Mouse (Mus musculus) hindbrain, embryonic 14.5 days (tissue): ENCODE measurements at regions not wholly inside any gene's neighbourhood (a gene's known extent, or its start where the extent isn't known, plus 50 kb on each side); places are given as distances from the start of the nearest gene placed in this dataset.

Source experiments
- ATAC-seq: fragments of 200-750 bp; cut with Nextera tagmentation; 2 replicates; pipeline ENCODE4 v1.8.0; 2017; ENCODE audit warnings: moderate number of reproducible peaks, mild to moderate bottlenecking, moderate TSS enrichment, moderate library complexity; ENCODE audit not compliant: low FRiP score
- DNase-seq: peaks from one replicate; pipeline ENCODE4 v3.0.0-alpha.2; 2015; ENCODE audit warnings: low spot score
- H3K27ac ChIP-seq: fragments of 300-500 bp; sonication (generic); 2 replicates; pipeline ENCODE4 v1.5.1; 2014; ENCODE audit warnings: mild to moderate bottlenecking, moderate library complexity
- H3K27me3 ChIP-seq: fragments of 300-500 bp; sonication (generic); 2 replicates; pipeline ENCODE4 v1.6.1; 2014; ENCODE audit warnings: mild to moderate bottlenecking, low read length, mixed read lengths; ENCODE audit not compliant: control insufficient read depth, insufficient read depth
- H3K36me3 ChIP-seq: fragments of 300-500 bp; sonication (generic); replicated peaks from 2 replicates; pipeline ENCODE4 v1.6.1; 2014; ENCODE audit not compliant: control insufficient read depth, insufficient read depth
- H3K4me1 ChIP-seq: fragments of 300-500 bp; sonication (generic); replicated peaks from 2 replicates; pipeline ENCODE4 v1.6.1; 2014; ENCODE audit warnings: antibody characterized with exemption, low read length, mixed read lengths; ENCODE audit not compliant: control insufficient read depth, insufficient read depth
- H3K4me2 ChIP-seq: fragments of 300-500 bp; sonication (generic); replicated peaks from 2 replicates; pipeline ENCODE4 v1.6.1; 2014; ENCODE audit warnings: mild to moderate bottlenecking, moderate library complexity
- H3K4me3 ChIP-seq: fragments of 300-500 bp; sonication (generic); replicated peaks from 2 replicates; pipeline ENCODE4 v1.5.1; 2014; ENCODE audit warnings: mild to moderate bottlenecking, low read length
- H3K9ac ChIP-seq: fragments of 300-500 bp; sonication (generic); 2 replicates; pipeline ENCODE4 v1.6.1; 2014
- H3K9me3 ChIP-seq: fragments of 300-500 bp; sonication (generic); 2 replicates; pipeline ENCODE4 v1.6.1; 2016; ENCODE audit warnings: low read length; ENCODE audit not compliant: control insufficient read depth
- WGBS: fragments of 180-500 bp; shearing (Covaris S2); extraction: QIAGEN DNeasy Blood & Tissue Kit; methylation state at CpG from one replicate; pipeline ENCODE4 v1.1.7; 2014; 5-methylcytosine and 5-hydroxymethylcytosine counted together

- Histone ChIP-seq H3K27ac (no peak overlapping the region), H3K4me2 (no peak overlapping the region), H3K9ac (no peak overlapping the region), H3K36me3 (no peaks in the 10 kb centered on the region), H3K27me3 (no peaks in the 10 kb centered on the region), H3K4me3 (no peak overlapping the region), H3K4me1 (no peaks in the 10 kb centered on the region), H3K9me3 (no peaks in the 10 kb centered on the region)
- no peak for ATAC-seq
- DNase-seq = no peak
- 83% methylated on average over 1 of the region's 1 CpGs for WGBS
Measured at GRCm38 (mm10) chr5:73761236-73761635, 110.1 kb downstream of the Spata18 start.

- no peaks in the 10 kb centered on the region for H3K9me3 ChIP-seq
- H3K36me3 ChIP-seq = no peaks in the 10 kb centered on the region
- no peaks in the 10 kb centered on the region for H3K4me1 ChIP-seq
- H3K4me2 ChIP-seq = no peak overlapping the region
- H3K27me3 ChIP-seq = no peaks in the 10 kb centered on the region
- no peak overlapping the region for H3K4me3 ChIP-seq
- WGBS = 25% methylated on average over 8 of the region's 8 CpGs
- no peak overlapping the region for H3K9ac ChIP-seq
- ATAC-seq (peak; percentile 77), DNase-seq (peak; percentile 74)
- no peak overlapping the region for H3K27ac ChIP-seq
Measured at GRCm38 (mm10) chr5:73761709-73762108, 110.5 kb downstream of the Spata18 start.

GRCm38 (mm10) chr5:73764226-73764625 is 113.0 kb downstream of the Spata18 start:
- DNase-seq (no peak), ATAC-seq (no peak)
- 65% methylated on average over 1 of the region's 1 CpGs for WGBS
- H3K4me1 ChIP-seq = no peaks in the 10 kb centered on the region
- H3K27ac ChIP-seq = no peak overlapping the region
- H3K9me3 ChIP-seq = no peaks in the 10 kb centered on the region
- H3K4me3 ChIP-seq = no peak overlapping the region
- H3K4me2 ChIP-seq = no peak overlapping the region
- no peaks in the 10 kb centered on the region for H3K27me3 ChIP-seq
- H3K9ac ChIP-seq = no peak overlapping the region
- no peaks in the 10 kb centered on the region for H3K36me3 ChIP-seq

- Histone ChIP-seq H3K4me1 (no peaks in the 10 kb centered on the region), H3K4me3 (no peak overlapping the region), H3K27me3 (no peaks in the 10 kb centered on the region), H3K4me2 (no peak overlapping the region), H3K9ac (no peak overlapping the region), H3K27ac (no peak overlapping the region), H3K36me3 (no peaks in the 10 kb centered on the region), H3K9me3 (no peaks in the 10 kb centered on the region)
- DNase-seq (no peak), ATAC-seq (no peak)
- 89% methylated on average over 7 of the region's 7 CpGs for WGBS
Measured at GRCm38 (mm10) chr5:73765466-73765865, 114.3 kb downstream of the Spata18 start.

GRCm38 (mm10) chr5:73768253-73768652 is 117.1 kb downstream of the Spata18 start:
- H3K4me1 ChIP-seq = no peaks in the 10 kb centered on the region
- no peak for DNase-seq
- WGBS = 77% methylated on average over 3 of the region's 3 CpGs
- H3K4me3 ChIP-seq = no peak overlapping the region
- H3K9me3 ChIP-seq = peaks cover 10% of the 10 kb centered on the region; the same call in 1 of the 2 replicates
- no peak overlapping the region for H3K27ac ChIP-seq
- no peak overlapping the region for H3K4me2 ChIP-seq
- no peak for ATAC-seq
- no peak overlapping the region for H3K9ac ChIP-seq
- no peaks in the 10 kb centered on the region for H3K27me3 ChIP-seq
- H3K36me3 ChIP-seq = no peaks in the 10 kb centered on the region

GRCm38 (mm10) chr5:73775775-73776548 is 124.8 kb downstream of the Spata18 start:
- Histone ChIP-seq H3K4me2 (no peak overlapping the region), H3K4me3 (no peak overlapping the region), H3K9me3 (peaks cover 15% of the 10 kb centered on the region; the same call in 1 of the 2 replicates), H3K36me3 (no peaks in the 10 kb centered on the region), H3K27me3 (no peaks in the 10 kb centered on the region), H3K27ac (no peak overlapping the region), H3K4me1 (no peaks in the 10 kb centered on the region), H3K9ac (no peak overlapping the region)
- no peak for DNase-seq
- no peak for ATAC-seq
- WGBS = 70% methylated on average over 7 of the region's 7 CpGs

- ATAC-seq (no peak), DNase-seq (no peak)
- H3K27ac ChIP-seq = no peak overlapping the region
- WGBS = 91% methylated on average over 9 of the region's 9 CpGs
- no peak overlapping the region for H3K4me2 ChIP-seq
- H3K4me3 ChIP-seq = no peak overlapping the region
- peaks cover 14% of the 10 kb centered on the region; the same call in 1 of the 2 replicates for H3K9me3 ChIP-seq
- H3K4me1 ChIP-seq = peaks cover 1% of the 10 kb centered on the region
- H3K36me3 ChIP-seq = no peaks in the 10 kb centered on the region
- H3K9ac ChIP-seq = no peak overlapping the region
- no peaks in the 10 kb centered on the region for H3K27me3 ChIP-seq
Measured at GRCm38 (mm10) chr5:73777282-73777921, 126.2 kb downstream of the Spata18 start.

- Histone ChIP-seq H3K9me3 (no peaks in the 10 kb centered on the region), H3K4me2 (no peak overlapping the region), H3K9ac (no peak overlapping the region), H3K27me3 (no peaks in the 10 kb centered on the region), H3K36me3 (no peaks in the 10 kb centered on the region), H3K4me3 (no peak overlapping the region), H3K4me1 (peaks cover 7% of the 10 kb centered on the region), H3K27ac (no peak overlapping the region)
- ATAC-seq (no peak), DNase-seq (no peak)
- 92% methylated on average over 23 of the region's 23 CpGs for WGBS
Measured at GRCm38 (mm10) chr5:73781190-73781940, 130.2 kb downstream of the Spata18 start.
